Mouse (Mus musculus): ENCODE data around the gene Tnfrsf23. TPM values are rescaled to one million over a fixed set of nuclear protein-coding genes. Genes with fewer than 3 reads are reported as not detected.

Tnfrsf23 gene
- 46.4 and 78.0 TPM in 2 replicates for polyA plus RNA-seq (2011; ENCODE audit: insufficient read length, low read depth, missing spikeins)

- Histone ChIP-seq H3K4me1 (ENCODE audit: control insufficient read depth, insufficient read depth, low read length) (no peaks in the 10 kb centered on the region), H3K27ac (ENCODE audit: insufficient read depth, low read length) (peak within 1 kb of the TSS; percentile 49; the same call in 1 of the 2 replicates), H3K4me3 (ENCODE audit: insufficient read depth, low read length) (peak within 1 kb of the TSS; percentile 64)
- peak; percentile 99 for TF ChIP-seq POLR2A (IDR thresholded peaks at IDR 0.05; ENCODE audit: low read depth, low read length)
- no peak for TF ChIP-seq CTCF (IDR thresholded peaks at IDR 0.05; ENCODE audit: borderline replicate concordance, insufficient read depth, low read length)
These were observed at the start of gene Tnfrsf23 for GRCm38 (mm10) chr7:143685359-143686067. Gene Tnfrsf23, minus strand, starts transcription at chr7:143685872.

- Histone ChIP-seq H3K27ac (ENCODE audit: insufficient read depth, low read length) (no peak overlapping the region), H3K4me3 (ENCODE audit: insufficient read depth, low read length) (no peak overlapping the region), H3K4me1 (ENCODE audit: control insufficient read depth, insufficient read depth, low read length) (peaks cover 8% of the 10 kb centered on the region)
- TF ChIP-seq CTCF (IDR thresholded peaks at IDR 0.05; ENCODE audit: borderline replicate concordance, insufficient read depth, low read length) (no peak), POLR2A (IDR thresholded peaks at IDR 0.05; ENCODE audit: low read depth, low read length) (no peak)
These were observed 48.1 kb upstream of the Tnfrsf23 start for GRCm38 (mm10) chr7:143733746-143734145.

GRCm38 (mm10) chr7:143729886-143730285 is 44.2 kb upstream of the Tnfrsf23 start:
- H3K4me1 ChIP-seq (ENCODE audit: control insufficient read depth, insufficient read depth, low read length), result peaks cover 2% of the 10 kb centered on the region; the same call in 1 of the 2 replicates
- no peak overlapping the region for H3K27ac ChIP-seq (ENCODE audit: insufficient read depth, low read length)
- TF ChIP-seq CTCF (IDR thresholded peaks at IDR 0.05; ENCODE audit: borderline replicate concordance, insufficient read depth, low read length), result no peak
- TF ChIP-seq POLR2A (IDR thresholded peaks at IDR 0.05; ENCODE audit: low read depth, low read length), result no peak
- H3K4me3 ChIP-seq (ENCODE audit: insufficient read depth, low read length), result no peak overlapping the region

GRCm38 (mm10) chr7:143726396-143726795 is 40.7 kb upstream of the Tnfrsf23 start:
- TF ChIP-seq POLR2A (IDR thresholded peaks at IDR 0.05; ENCODE audit: low read depth, low read length), result no peak
- TF ChIP-seq CTCF (IDR thresholded peaks at IDR 0.05; ENCODE audit: borderline replicate concordance, insufficient read depth, low read length), result no peak
- H3K4me1 ChIP-seq (ENCODE audit: control insufficient read depth, insufficient read depth, low read length), result peaks cover 1% of the 10 kb centered on the region; the same call in 1 of the 2 replicates
- no peak overlapping the region for H3K27ac ChIP-seq (ENCODE audit: insufficient read depth, low read length)
- H3K4me3 ChIP-seq (ENCODE audit: insufficient read depth, low read length), result no peak overlapping the region

- Histone ChIP-seq H3K27ac (ENCODE audit: insufficient read depth, low read length) (no peak overlapping the region), H3K4me1 (ENCODE audit: control insufficient read depth, insufficient read depth, low read length) (no peaks in the 10 kb centered on the region), H3K4me3 (ENCODE audit: insufficient read depth, low read length) (no peak overlapping the region)
- TF ChIP-seq POLR2A (IDR thresholded peaks at IDR 0.05; ENCODE audit: low read depth, low read length) (no peak), CTCF (IDR thresholded peaks at IDR 0.05; ENCODE audit: borderline replicate concordance, insufficient read depth, low read length) (no peak)
These were observed 38.2 kb upstream of the Tnfrsf23 start for GRCm38 (mm10) chr7:143723841-143724240.

GRCm38 (mm10) chr7:143722646-143723045 is 37.0 kb upstream of the Tnfrsf23 start:
- Histone ChIP-seq H3K4me1 (ENCODE audit: control insufficient read depth, insufficient read depth, low read length) (no peaks in the 10 kb centered on the region), H3K27ac (ENCODE audit: insufficient read depth, low read length) (no peak overlapping the region), H3K4me3 (ENCODE audit: insufficient read depth, low read length) (no peak overlapping the region)
- no peak for TF ChIP-seq POLR2A (IDR thresholded peaks at IDR 0.05; ENCODE audit: low read depth, low read length)
- no peak for TF ChIP-seq CTCF (IDR thresholded peaks at IDR 0.05; ENCODE audit: borderline replicate concordance, insufficient read depth, low read length)

GRCm38 (mm10) chr7:143717811-143718210 is 32.1 kb upstream of the Tnfrsf23 start:
- TF ChIP-seq CTCF (IDR thresholded peaks at IDR 0.05; ENCODE audit: borderline replicate concordance, insufficient read depth, low read length) (no peak), POLR2A (IDR thresholded peaks at IDR 0.05; ENCODE audit: low read depth, low read length) (no peak)
- no peak overlapping the region for H3K27ac ChIP-seq (ENCODE audit: insufficient read depth, low read length)
- H3K4me1 ChIP-seq (ENCODE audit: control insufficient read depth, insufficient read depth, low read length), result no peaks in the 10 kb centered on the region
- H3K4me3 ChIP-seq (ENCODE audit: insufficient read depth, low read length), result no peak overlapping the region

- no peak overlapping the region for H3K4me3 ChIP-seq (ENCODE audit: insufficient read depth, low read length)
- H3K27ac ChIP-seq (ENCODE audit: insufficient read depth, low read length), result no peak overlapping the region
- TF ChIP-seq CTCF (IDR thresholded peaks at IDR 0.05; ENCODE audit: borderline replicate concordance, insufficient read depth, low read length), result no peak
- no peak for TF ChIP-seq POLR2A (IDR thresholded peaks at IDR 0.05; ENCODE audit: low read depth, low read length)
- no peaks in the 10 kb centered on the region for H3K4me1 ChIP-seq (ENCODE audit: control insufficient read depth, insufficient read depth, low read length)
These were observed 27.7 kb upstream of the Tnfrsf23 start for GRCm38 (mm10) chr7:143713421-143713820.

GRCm38 (mm10) chr7:143712771-143713348 is 27.2 kb upstream of the Tnfrsf23 start:
- Histone ChIP-seq H3K4me1 (ENCODE audit: control insufficient read depth, insufficient read depth, low read length) (no peaks in the 10 kb centered on the region), H3K4me3 (ENCODE audit: insufficient read depth, low read length) (no peak overlapping the region), H3K27ac (ENCODE audit: insufficient read depth, low read length) (no peak overlapping the region)
- TF ChIP-seq CTCF (IDR thresholded peaks at IDR 0.05; ENCODE audit: borderline replicate concordance, insufficient read depth, low read length), result no peak

- Histone ChIP-seq H3K4me3 (ENCODE audit: insufficient read depth, low read length) (no peak overlapping the region), H3K27ac (ENCODE audit: insufficient read depth, low read length) (no peak overlapping the region)
- TF ChIP-seq CTCF (IDR thresholded peaks at IDR 0.05; ENCODE audit: borderline replicate concordance, insufficient read depth, low read length) (no peak), POLR2A (IDR thresholded peaks at IDR 0.05; ENCODE audit: low read depth, low read length) (no peak)
These were observed 26.4 kb upstream of the Tnfrsf23 start for GRCm38 (mm10) chr7:143712023-143712422.

More at GRCm38 (mm10) chr7:143712023-143712422, 26.4 kb upstream of the Tnfrsf23 start:
- no peaks in the 10 kb centered on the region for H3K4me1 ChIP-seq (ENCODE audit: control insufficient read depth, insufficient read depth, low read length)

Data from embryonic fibroblast, embryonic 13.5 days (primary cell).